Mouse (Mus musculus) erythroblast, embryonic 14.5 days (primary cell): ENCODE measurements around the gene Tdrd3.

ENCODE experiments used
- GATA1 ChIP-seq: IDR thresholded peaks from 2 replicates; pipeline ENCODE4 v1.6.1; 2012; ENCODE audit warnings: low read length, inconsistent platforms, mixed read lengths
- TAL1 ChIP-seq: IDR thresholded peaks from 3 replicates; pipeline ENCODE4 v1.6.1; 2012; ENCODE audit warnings: low read length, inconsistent platforms, mixed read lengths

DNA sequence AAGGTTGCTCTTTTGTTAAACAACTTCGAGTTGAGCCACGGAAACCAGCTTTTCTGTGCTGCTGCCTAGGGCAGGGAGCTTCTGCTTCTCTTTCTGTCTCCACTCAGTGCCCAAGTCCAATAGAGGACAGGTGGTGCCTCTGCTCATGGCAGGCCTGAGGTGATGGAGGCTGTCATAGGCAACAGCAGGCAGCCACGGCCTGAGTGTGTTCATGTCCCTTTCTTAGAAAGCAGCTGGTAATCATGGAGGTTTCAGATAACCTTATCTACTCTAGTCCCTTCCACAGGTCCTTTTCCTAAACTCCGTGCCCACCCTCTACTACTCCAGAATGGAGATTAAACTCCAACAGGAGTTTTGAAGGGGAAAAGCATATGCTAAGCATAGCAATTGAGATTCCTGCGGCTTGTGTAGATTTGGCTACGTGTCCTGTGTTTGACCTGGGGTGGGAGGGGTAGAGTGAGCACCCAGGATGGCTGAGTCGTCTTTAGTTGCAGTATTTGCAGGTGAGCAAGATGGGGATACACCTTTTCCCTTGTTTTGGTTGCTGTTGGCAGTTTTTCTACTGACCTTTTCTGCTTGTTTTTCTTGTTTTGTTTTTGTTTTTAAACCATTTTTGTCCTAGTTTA is 10.0 kb downstream of the Tdrd3 start:
- peak; percentile 45; the same call in 1 of the 3 replicates for TF ChIP-seq TAL1
- peak; percentile 44 for TF ChIP-seq GATA1
